23 mouse cellular contexts compared by ENCODE assay signal in the genomic region with DNA sequence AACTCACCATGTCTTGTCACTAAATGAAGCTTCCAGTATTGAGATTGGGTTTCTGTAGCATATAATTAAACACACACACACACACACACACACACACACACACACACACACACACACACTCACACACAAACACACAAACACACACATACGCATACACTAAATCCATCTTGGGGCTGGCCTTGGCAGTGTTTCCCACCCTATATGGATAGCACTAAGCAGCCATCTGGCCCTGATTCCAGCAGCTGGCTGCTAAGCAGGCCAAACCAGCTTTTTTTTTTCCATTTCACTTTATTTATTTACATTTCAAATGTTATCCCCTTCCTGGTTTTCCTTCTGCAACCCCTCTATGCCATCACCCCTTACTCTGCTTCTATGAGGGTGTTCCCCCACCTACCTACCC.
A peak's percentile ranks its signal among the peaks of the same experiment; 100 is the strongest.
DNase-seq lines count a peak whose midpoint lies in the region; ATAC-seq and TF ChIP-seq lines count a peak whose summit lies in the region.
"Had no signal": no experiment of that assay in that cellular context is flagged by ENCODE, and none has a peak within 500 bp of the region (broad histone marks: within the 10 kb centered on the region; RNA-seq: fewer than 3 reads in every experiment).

No protein-coding gene starts in this region.

- no peaks in the 10 kb centered on the region for H3K4me1 ChIP-seq in embryonic facial prominence, embryonic 14.5 days (ENCODE audit: control insufficient read depth, insufficient read depth, low read length)
- H3K4me1 ChIP-seq in embryonic facial prominence, embryonic 10.5 days: no peaks in the 10 kb centered on the region
- no peaks in the 10 kb centered on the region for H3K4me1 ChIP-seq in forebrain, embryonic 16.5 days (replicated peaks; ENCODE audit: control insufficient read depth, insufficient read depth, low read length)
- H3K4me1 ChIP-seq in forebrain, embryonic 11.5 days (replicated peaks; ENCODE audit: control insufficient read depth, insufficient read depth, low read length): no peaks in the 10 kb centered on the region
- no peaks in the 10 kb centered on the region for H3K4me1 ChIP-seq in lung, embryonic 14.5 days (ENCODE audit: insufficient read depth)
- H3K4me1 ChIP-seq: embryonic facial prominence, embryonic 12.5 days; hindbrain, embryonic 12.5 days; hindbrain, embryonic 15.5 days had no signal

- H3K27ac ChIP-seq in embryonic facial prominence, embryonic 14.5 days (replicated peaks; ENCODE audit: low read depth, low read length): no peak overlapping the region
- no peak overlapping the region for H3K27ac ChIP-seq in embryonic facial prominence, embryonic 10.5 days (replicated peaks)
- no peak overlapping the region for H3K27ac ChIP-seq in forebrain, embryonic 16.5 days (ENCODE audit: low read length)
- no peak overlapping the region for H3K27ac ChIP-seq in forebrain, embryonic 11.5 days (ENCODE audit: low read depth, low read length)
- no peak overlapping the region for H3K27ac ChIP-seq in lung, embryonic 14.5 days (ENCODE audit: low read depth)
- H3K27ac ChIP-seq: embryonic facial prominence, embryonic 12.5 days; gastrocnemius, adult 2 months; hindbrain, embryonic 12.5 days; hindbrain, embryonic 15.5 days had no signal

- no peak for TF ChIP-seq CTCF in lung, embryonic 14.5 days (IDR thresholded peaks at IDR 0.05; ENCODE audit: low read depth)

- H3K4me3 ChIP-seq in embryonic facial prominence, embryonic 14.5 days (ENCODE audit: low read depth, low read length): no peak overlapping the region
- H3K4me3 ChIP-seq in embryonic facial prominence, embryonic 10.5 days: no peak overlapping the region
- no peak overlapping the region for H3K4me3 ChIP-seq in forebrain, embryonic 16.5 days (replicated peaks; ENCODE audit: low read length)
- H3K4me3 ChIP-seq in forebrain, embryonic 11.5 days (ENCODE audit: low read depth, low read length): no peak overlapping the region
- H3K4me3 ChIP-seq in lung, embryonic 14.5 days (ENCODE audit: low read depth, low read length): no peak overlapping the region
- H3K4me3 ChIP-seq: embryonic facial prominence, embryonic 12.5 days; erythroblast, embryonic 14.5 days; gastrocnemius, adult 2 months; hindbrain, embryonic 12.5 days; hindbrain, embryonic 15.5 days had no signal

- no peaks in the 10 kb centered on the region for H3K36me3 ChIP-seq in embryonic facial prominence, embryonic 14.5 days (ENCODE audit: control insufficient read depth, insufficient read depth, low read length)
- no peaks in the 10 kb centered on the region for H3K36me3 ChIP-seq in embryonic facial prominence, embryonic 10.5 days (replicated peaks)
- no peaks in the 10 kb centered on the region for H3K36me3 ChIP-seq in forebrain, embryonic 16.5 days (ENCODE audit: control insufficient read depth, insufficient read depth)
- no peaks in the 10 kb centered on the region for H3K36me3 ChIP-seq in forebrain, embryonic 11.5 days (ENCODE audit: control insufficient read depth, insufficient read depth, low read length)
- H3K36me3 ChIP-seq in lung, embryonic 14.5 days (ENCODE audit: insufficient read depth): no peaks in the 10 kb centered on the region
- H3K36me3 ChIP-seq: embryonic facial prominence, embryonic 12.5 days; hindbrain, embryonic 12.5 days; hindbrain, embryonic 15.5 days had no signal

- no peaks in the 10 kb centered on the region for H3K27me3 ChIP-seq in embryonic facial prominence, embryonic 14.5 days (replicated peaks; ENCODE audit: control insufficient read depth, insufficient read depth, low read length)
- no peaks in the 10 kb centered on the region for H3K27me3 ChIP-seq in embryonic facial prominence, embryonic 10.5 days (replicated peaks; ENCODE audit: low read depth, poor library complexity, severe bottlenecking)
- H3K27me3 ChIP-seq in forebrain, embryonic 16.5 days (replicated peaks; ENCODE audit: control insufficient read depth, insufficient read depth, low read length): no peaks in the 10 kb centered on the region
- H3K27me3 ChIP-seq in forebrain, embryonic 11.5 days (ENCODE audit: control insufficient read depth, insufficient read depth, low read length): no peaks in the 10 kb centered on the region
- no peaks in the 10 kb centered on the region for H3K27me3 ChIP-seq in lung, embryonic 14.5 days (ENCODE audit: insufficient read depth, low read length)
- H3K27me3 ChIP-seq: embryonic facial prominence, embryonic 12.5 days; hindbrain, embryonic 12.5 days; hindbrain, embryonic 15.5 days; Patski had no signal

- no peaks in the 10 kb centered on the region for H3K9me3 ChIP-seq in embryonic facial prominence, embryonic 14.5 days (ENCODE audit: control insufficient read depth, low read length)
- H3K9me3 ChIP-seq in embryonic facial prominence, embryonic 10.5 days: no peaks in the 10 kb centered on the region
- H3K9me3 ChIP-seq in forebrain, embryonic 16.5 days (ENCODE audit: control insufficient read depth, low read length): no peaks in the 10 kb centered on the region
- H3K9me3 ChIP-seq in forebrain, embryonic 11.5 days (ENCODE audit: control insufficient read depth, low read length): no peaks in the 10 kb centered on the region
- no peaks in the 10 kb centered on the region for H3K9me3 ChIP-seq in lung, embryonic 14.5 days (ENCODE audit: low read depth, low read length)
- H3K9me3 ChIP-seq: embryonic facial prominence, embryonic 12.5 days; hindbrain, embryonic 12.5 days; hindbrain, embryonic 15.5 days had no signal

- 88% methylated on average over 1 of the region's 1 CpGs for WGBS in embryonic facial prominence, embryonic 14.5 days
- 100% methylated on average over 1 of the region's 1 CpGs for WGBS in embryonic facial prominence, embryonic 10.5 days
- 29% methylated on average over 1 of the region's 1 CpGs for WGBS in forebrain, embryonic 16.5 days
- WGBS in forebrain, embryonic 11.5 days: 100% methylated on average over 1 of the region's 1 CpGs
- 40% methylated on average over 1 of the region's 1 CpGs for WGBS in lung, embryonic 14.5 days

- no peak for ATAC-seq in embryonic facial prominence, embryonic 14.5 days (ENCODE audit: low read depth)
- peak; percentile 66 for ATAC-seq in forebrain, embryonic 16.5 days
- ATAC-seq in forebrain, embryonic 11.5 days (replicated peaks; ENCODE audit: low FRiP score): no peak
- peak; percentile 56; the same call in 1 of the 2 replicates for ATAC-seq in lung, embryonic 14.5 days (ENCODE audit: insufficient read depth)
- ATAC-seq: intestine, postnatal 0 days; Patski had no signal

- H3K4me2 ChIP-seq in embryonic facial prominence, embryonic 14.5 days (ENCODE audit: low read depth, low read length): no peak overlapping the region
- H3K4me2 ChIP-seq in forebrain, embryonic 16.5 days (ENCODE audit: low read length): no peak overlapping the region
- H3K4me2 ChIP-seq in forebrain, embryonic 11.5 days (ENCODE audit: low read depth, low read length, severe bottlenecking): no peak overlapping the region
- H3K4me2 ChIP-seq in lung, embryonic 14.5 days: no peak overlapping the region
- H3K4me2 ChIP-seq: embryonic facial prominence, embryonic 12.5 days; heart, embryonic 11.5 days; hindbrain, embryonic 12.5 days; hindbrain, embryonic 15.5 days had no signal

- H3K9ac ChIP-seq in embryonic facial prominence, embryonic 14.5 days (ENCODE audit: low read depth, low read length): no peak overlapping the region
- H3K9ac ChIP-seq in forebrain, embryonic 16.5 days (replicated peaks; ENCODE audit: low read depth, low read length): no peak overlapping the region
- no peak overlapping the region for H3K9ac ChIP-seq in forebrain, embryonic 11.5 days (ENCODE audit: low read length)
- no peak overlapping the region for H3K9ac ChIP-seq in lung, embryonic 14.5 days
- H3K9ac ChIP-seq: embryonic facial prominence, embryonic 12.5 days; hindbrain, embryonic 12.5 days; hindbrain, embryonic 15.5 days had no signal

- DNase-seq in embryonic facial prominence, embryonic 14.5 days (ENCODE audit: low spot score): peak; percentile 28
- DNase-seq in embryonic facial prominence, embryonic 10.5 days (ENCODE audit: low spot score): no peak
- no peak for DNase-seq in forebrain, embryonic 11.5 days (ENCODE audit: low spot score)
- DNase-seq in lung, embryonic 14.5 days: peak; percentile 47
- no peak for DNase-seq in lung, adult 18-20 months
- DNase-seq in right cerebral cortex, postnatal 4 days: peak; percentile 9
- no peak for DNase-seq in right cerebral cortex, adult 18-20 months
- DNase-seq: adrenal gland, postnatal 10 days; adrenal gland, postnatal 36 days; cerebellum, adult 11 months; cerebellum, adult 2 months; cerebellum, postnatal 14 days; gastrocnemius, adult 2 months; gastrocnemius, postnatal 14 days; heart, adult 11 months had no signal

Comparison
In these comparisons a context has a peak if more than half of its experiments do, and no peak if none do; other contexts are left out.
1. ATAC-seq: peak in forebrain, embryonic 16.5 days (single experiment) and lung, embryonic 14.5 days (single experiment); none in embryonic facial prominence, embryonic 14.5 days (single experiment) and forebrain, embryonic 11.5 days (single experiment).
2. DNase-seq: peak in embryonic facial prominence, embryonic 14.5 days (single experiment), lung, embryonic 14.5 days (single experiment) and right cerebral cortex, postnatal 4 days (single experiment); none in embryonic facial prominence, embryonic 10.5 days (single experiment), forebrain, embryonic 11.5 days (single experiment), lung, adult 18-20 months (0 of 2) and right cerebral cortex, adult 18-20 months (single experiment).